Mouse (Mus musculus): ENCODE measurements around the gene Slc29a3. TPM values are rescaled to one million over a fixed set of nuclear protein-coding genes. Genes with fewer than 3 reads are reported as not detected.

Gene Slc29a3
- polyA plus RNA-seq, 1 experiment from 2014 or later = 9.6 TPM

DNA sequence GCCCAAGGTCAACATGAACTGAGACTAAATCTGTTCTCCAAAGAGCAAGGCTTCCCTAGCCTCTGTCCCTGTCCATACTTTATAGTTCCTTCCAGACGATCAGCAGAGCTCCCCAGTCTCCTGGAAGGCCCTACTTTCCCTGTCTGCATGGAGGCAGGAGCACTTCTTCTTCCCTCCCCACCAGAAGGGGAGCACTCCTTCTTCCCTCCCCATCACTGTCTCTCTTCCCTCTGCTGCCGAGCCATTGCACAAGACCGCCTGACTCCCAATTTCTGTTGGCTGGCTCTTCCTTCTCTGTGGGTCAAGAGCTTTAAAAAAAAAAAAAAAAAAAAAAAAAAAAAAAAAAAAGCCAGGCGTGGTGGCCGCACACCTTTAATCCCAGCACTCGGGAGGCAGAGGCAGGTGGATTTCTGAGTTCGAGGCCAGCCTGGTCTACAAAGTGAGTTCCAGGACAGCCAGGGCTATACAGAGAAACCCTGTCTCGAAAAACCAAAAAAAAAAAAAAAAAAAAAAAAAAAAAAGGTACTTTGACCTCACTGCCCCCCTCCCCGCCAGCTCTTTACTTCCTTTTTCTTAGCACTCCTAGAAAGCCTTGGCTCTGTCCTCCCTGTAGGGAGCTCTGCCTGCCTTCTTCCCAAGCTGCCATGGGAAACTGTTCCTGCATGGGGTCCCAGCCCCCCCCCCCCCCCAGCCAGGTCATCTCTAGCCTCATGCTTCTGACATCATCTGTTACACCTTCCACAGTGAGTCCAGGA, 14.5 kb downstream of the Slc29a3 start:
- no peak overlapping the region for H3K4me3 ChIP-seq (replicated peaks)
- no peaks in the 10 kb centered on the region for H3K4me1 ChIP-seq
- no peak overlapping the region for H3K9ac ChIP-seq
- H3K27ac ChIP-seq = no peak overlapping the region
- H3K4me2 ChIP-seq = no peak overlapping the region
- ATAC-seq (ENCODE audit: low FRiP score) = no peak
- 0 out of 2 replicates have a peak, but pooled peaks cover 4% of the 10 kb centered on the region for H3K36me3 ChIP-seq (replicated peaks)
- 81% methylated on average over 4 of the region's 9 CpGs for WGBS
- H3K27me3 ChIP-seq = peaks cover 17% of the 10 kb centered on the region
- no peaks in the 10 kb centered on the region for H3K9me3 ChIP-seq

DNA sequence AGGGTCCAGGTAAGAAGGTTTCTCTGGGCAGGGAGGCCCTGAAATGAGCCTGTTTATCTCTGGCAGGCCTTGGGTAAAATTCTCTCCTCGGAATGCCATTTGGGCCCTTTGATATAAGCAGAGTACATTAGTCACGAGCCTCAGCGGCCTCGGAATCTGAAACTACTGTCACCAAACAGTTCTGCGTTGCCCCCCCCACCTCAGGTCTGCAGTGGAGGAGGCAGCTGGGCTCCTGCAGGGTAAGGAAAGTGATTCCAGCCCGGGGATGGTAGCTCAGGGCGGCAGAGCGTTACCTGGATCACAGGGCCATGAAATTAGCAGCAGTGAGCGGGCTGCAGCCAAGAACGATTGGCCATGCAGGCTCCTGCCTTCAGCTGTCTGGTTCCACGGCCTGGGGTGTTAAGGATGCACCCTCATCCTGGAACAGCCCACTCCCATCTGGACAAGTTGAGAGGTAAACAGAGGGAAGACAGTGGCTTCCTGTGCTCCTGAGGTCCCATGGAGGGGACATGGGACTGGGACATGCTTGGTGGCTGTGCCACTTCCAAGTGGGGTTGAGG, 15.3 kb downstream of the Slc29a3 start:
- no peak for ATAC-seq (ENCODE audit: low FRiP score)
- WGBS = 75% methylated on average over 11 of the region's 11 CpGs
- Histone ChIP-seq H3K4me1 (peaks cover 5% of the 10 kb centered on the region), H3K9me3 (no peaks in the 10 kb centered on the region), H3K36me3 (replicated peaks) (0 out of 2 replicates have a peak, but pooled peaks cover 4% of the 10 kb centered on the region), H3K4me3 (replicated peaks) (no peak overlapping the region), H3K4me2 (no peak overlapping the region), H3K27ac (no peak overlapping the region), H3K9ac (no peak overlapping the region), H3K27me3 (peaks cover 21% of the 10 kb centered on the region)

DNA sequence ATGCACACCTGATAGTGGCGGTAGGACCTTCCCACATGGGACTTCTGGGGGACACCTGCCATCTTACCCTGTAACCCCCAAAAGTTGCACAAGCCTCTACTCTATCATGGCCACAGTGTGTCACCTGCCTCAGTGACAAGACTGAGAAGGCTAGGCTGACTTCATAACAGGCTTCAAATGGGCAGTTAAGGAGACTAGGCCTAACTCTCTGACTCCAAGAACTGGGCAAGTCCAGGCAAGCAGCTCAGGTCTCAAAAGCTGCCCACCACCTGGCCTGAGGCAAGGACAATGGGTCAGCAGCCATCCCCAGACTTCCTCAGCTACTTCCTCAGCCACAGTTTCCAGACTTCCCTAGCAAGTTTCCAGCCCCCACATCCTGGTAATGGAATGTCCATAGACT, 16.9 kb downstream of the Slc29a3 start:
- no peaks in the 10 kb centered on the region for H3K9me3 ChIP-seq
- 100% methylated on average over 1 of the region's 1 CpGs for WGBS
- H3K4me3 ChIP-seq (replicated peaks) = no peak overlapping the region
- H3K4me2 ChIP-seq = no peak overlapping the region
- 0 out of 2 replicates have a peak, but pooled peaks cover 4% of the 10 kb centered on the region for H3K36me3 ChIP-seq (replicated peaks)
- peaks cover 26% of the 10 kb centered on the region for H3K27me3 ChIP-seq
- ATAC-seq (ENCODE audit: low FRiP score) = no peak
- no peak overlapping the region for H3K9ac ChIP-seq
- H3K27ac ChIP-seq = no peak overlapping the region
- H3K4me1 ChIP-seq = peaks cover 17% of the 10 kb centered on the region

DNA sequence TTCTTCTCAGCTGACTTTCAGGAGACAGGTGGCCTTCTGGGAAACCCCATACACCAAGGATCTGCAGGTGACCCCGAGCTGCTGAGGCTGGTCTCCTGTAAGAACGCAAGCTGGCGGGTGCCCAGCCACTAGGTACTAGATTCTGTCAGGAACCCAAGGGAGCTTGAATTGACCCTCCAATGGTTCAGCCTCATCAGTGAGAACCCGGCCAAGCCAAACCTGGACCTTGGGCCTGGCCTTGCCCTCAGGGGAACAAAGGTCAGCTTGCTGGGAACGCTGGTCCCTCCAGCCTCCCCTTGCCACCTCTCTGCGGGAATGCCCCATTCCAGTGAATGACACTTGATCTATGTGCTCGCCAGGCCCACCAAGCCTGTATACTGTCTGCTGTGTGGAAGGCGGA, 19.1 kb downstream of the Slc29a3 start:
- Histone ChIP-seq H3K4me2 (no peak overlapping the region), H3K4me3 (replicated peaks) (no peak overlapping the region), H3K27me3 (peaks cover 42% of the 10 kb centered on the region), H3K4me1 (peaks cover 17% of the 10 kb centered on the region), H3K9me3 (no peaks in the 10 kb centered on the region), H3K36me3 (replicated peaks) (0 out of 2 replicates have a peak, but pooled peaks cover 4% of the 10 kb centered on the region), H3K27ac (no peak overlapping the region), H3K9ac (no peak overlapping the region)
- 87% methylated on average over 8 of the region's 8 CpGs for WGBS
- ATAC-seq (ENCODE audit: low FRiP score) = no peak

DNA sequence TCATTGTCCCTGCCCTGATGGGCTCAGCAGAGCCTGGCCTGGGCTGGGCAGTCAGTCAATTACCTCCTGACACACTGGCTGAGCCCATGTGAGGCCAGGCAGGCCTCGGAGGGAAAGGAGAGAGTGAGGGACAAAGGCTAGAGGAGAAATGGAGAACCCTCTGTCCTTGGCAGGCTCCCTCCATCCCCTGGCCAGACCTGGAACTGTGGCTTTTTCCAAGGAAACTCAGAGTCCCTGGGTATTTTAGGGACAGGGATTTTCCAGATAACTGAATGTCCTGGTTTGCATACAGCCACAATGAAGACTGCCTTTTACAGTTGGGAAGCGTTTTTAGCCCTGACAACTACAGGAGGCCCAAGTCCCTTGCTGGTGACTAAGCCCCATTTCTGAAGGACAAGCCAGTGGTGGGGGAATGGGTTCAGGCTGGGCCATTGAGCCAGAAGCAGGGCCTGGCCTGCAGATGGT, 20.2 kb downstream of the Slc29a3 start:
- Histone ChIP-seq H3K4me1 (peaks cover 21% of the 10 kb centered on the region), H3K27me3 (peaks cover 42% of the 10 kb centered on the region), H3K4me2 (no peak overlapping the region), H3K9me3 (no peaks in the 10 kb centered on the region), H3K27ac (peak overlapping the region; percentile 53), H3K9ac (no peak overlapping the region), H3K36me3 (replicated peaks) (0 out of 2 replicates have a peak, but pooled peaks cover 4% of the 10 kb centered on the region), H3K4me3 (replicated peaks) (no peak overlapping the region)
- no peak for ATAC-seq (ENCODE audit: low FRiP score)
- 23% methylated on average over 2 of the region's 2 CpGs for WGBS

DNA sequence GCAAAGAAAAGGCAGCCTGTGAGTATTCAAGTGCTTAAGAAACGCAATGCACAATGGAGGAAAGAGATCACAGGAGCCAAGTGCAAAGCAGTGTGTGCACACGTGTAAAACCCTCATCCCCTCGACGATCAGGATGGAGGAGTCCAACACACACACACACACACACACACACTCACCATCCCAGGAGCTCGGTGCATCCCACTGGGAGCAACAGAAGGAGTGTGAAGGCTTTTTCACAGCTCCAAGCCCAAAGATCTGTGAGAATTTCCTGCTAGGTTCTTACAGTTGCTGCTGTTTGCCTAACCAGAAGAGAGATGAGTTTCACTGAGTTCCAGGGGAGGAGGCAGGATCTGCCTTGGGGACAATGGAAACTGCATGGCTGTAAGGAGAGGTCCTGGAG, 20.9 kb downstream of the Slc29a3 start:
- Histone ChIP-seq H3K4me1 (peaks cover 25% of the 10 kb centered on the region), H3K27me3 (peaks cover 42% of the 10 kb centered on the region), H3K4me2 (no peak overlapping the region), H3K9ac (no peak overlapping the region), H3K4me3 (replicated peaks) (no peak overlapping the region), H3K27ac (peak overlapping the region; percentile 53; the same call in 1 of the 2 replicates), H3K9me3 (no peaks in the 10 kb centered on the region), H3K36me3 (replicated peaks) (0 out of 2 replicates have a peak, but pooled peaks cover 3% of the 10 kb centered on the region)
- ATAC-seq (ENCODE audit: low FRiP score) = no peak
- 9% methylated on average over 5 of the region's 5 CpGs for WGBS

DNA sequence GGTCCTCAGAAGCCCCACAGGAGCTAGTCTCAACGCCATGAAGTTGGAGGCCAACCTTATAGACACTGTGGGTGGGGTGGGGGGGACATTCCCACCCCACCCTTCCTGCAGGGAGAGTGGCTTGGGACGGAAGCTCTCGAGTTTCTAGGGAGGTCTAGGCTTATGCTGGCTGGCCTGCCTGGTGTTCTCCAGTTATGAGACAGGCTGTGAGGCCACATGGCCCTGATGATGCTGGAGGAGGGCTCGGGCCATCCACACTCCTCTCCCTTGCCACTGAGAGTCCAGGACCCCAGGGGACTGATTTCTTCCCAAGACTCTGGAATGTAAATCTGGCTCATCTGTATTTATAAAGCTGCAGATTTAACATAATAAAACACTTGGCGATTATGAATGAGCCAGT, 25.3 kb downstream of the Slc29a3 start:
- H3K4me3 ChIP-seq (replicated peaks) = no peak overlapping the region
- H3K4me2 ChIP-seq = no peak overlapping the region
- ATAC-seq (ENCODE audit: low FRiP score) = no peak
- no peak overlapping the region for H3K9ac ChIP-seq
- WGBS = 37% methylated on average over 5 of the region's 5 CpGs
- peaks cover 21% of the 10 kb centered on the region for H3K27me3 ChIP-seq
- H3K9me3 ChIP-seq = no peaks in the 10 kb centered on the region
- no peaks in the 10 kb centered on the region for H3K36me3 ChIP-seq (replicated peaks)
- H3K4me1 ChIP-seq = peaks cover 21% of the 10 kb centered on the region
- no peak overlapping the region for H3K27ac ChIP-seq

DNA sequence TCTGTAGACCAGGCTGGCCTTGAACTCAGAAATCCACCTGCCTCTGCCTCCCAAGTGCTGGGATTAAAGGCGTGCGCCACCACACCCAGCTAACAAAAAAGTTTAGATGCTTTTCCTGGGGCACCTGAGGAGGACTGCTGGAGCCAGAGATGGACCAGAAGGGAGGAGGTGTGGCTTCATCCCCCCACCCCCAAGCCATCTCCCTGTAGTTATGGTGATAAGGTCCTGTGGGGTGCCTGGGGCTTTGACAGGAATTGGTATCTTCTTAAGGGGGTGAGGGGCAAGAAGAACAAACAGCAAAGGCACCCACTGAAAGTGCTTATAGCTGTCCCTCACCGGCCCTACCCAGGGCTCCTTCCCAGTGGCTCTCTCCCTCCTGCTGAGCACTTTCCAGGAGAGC, 25.7 kb downstream of the Slc29a3 start:
- ATAC-seq (ENCODE audit: low FRiP score) = no peak
- Histone ChIP-seq H3K27ac (no peak overlapping the region), H3K9ac (no peak overlapping the region), H3K4me2 (no peak overlapping the region), H3K9me3 (no peaks in the 10 kb centered on the region), H3K36me3 (replicated peaks) (no peaks in the 10 kb centered on the region), H3K27me3 (peaks cover 18% of the 10 kb centered on the region), H3K4me3 (replicated peaks) (no peak overlapping the region), H3K4me1 (peaks cover 19% of the 10 kb centered on the region)
- WGBS = 71% methylated on average over 3 of the region's 3 CpGs

DNA sequence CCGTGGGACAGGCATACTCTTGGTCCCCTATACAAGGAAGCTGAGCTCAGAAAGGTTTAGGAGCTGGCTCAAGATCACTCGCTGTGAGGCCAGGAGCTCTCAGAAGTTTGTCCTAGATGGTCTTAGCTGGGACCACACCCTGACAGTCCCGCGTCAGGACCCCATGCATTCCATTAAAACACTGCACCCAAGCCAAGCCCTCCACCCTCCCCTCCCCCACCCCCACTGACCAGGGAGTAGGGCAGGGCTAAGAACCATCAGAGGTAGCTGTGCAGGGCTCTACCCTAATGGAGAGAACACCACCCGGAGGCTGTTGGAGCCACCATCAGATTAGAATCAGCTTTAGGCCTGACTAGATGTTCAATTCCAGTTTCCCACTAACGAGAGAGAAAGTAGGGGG, 28.1 kb downstream of the Slc29a3 start:
- H3K4me2 ChIP-seq = no peak overlapping the region
- H3K36me3 ChIP-seq (replicated peaks) = no peaks in the 10 kb centered on the region
- no peak overlapping the region for H3K9ac ChIP-seq
- 75% methylated on average over 6 of the region's 6 CpGs for WGBS
- H3K4me1 ChIP-seq = peaks cover 22% of the 10 kb centered on the region
- no peaks in the 10 kb centered on the region for H3K9me3 ChIP-seq
- peaks cover 7% of the 10 kb centered on the region; the same call in 1 of the 2 replicates for H3K27me3 ChIP-seq
- no peak for ATAC-seq (ENCODE audit: low FRiP score)
- no peak overlapping the region for H3K4me3 ChIP-seq (replicated peaks)
- no peak overlapping the region for H3K27ac ChIP-seq

DNA sequence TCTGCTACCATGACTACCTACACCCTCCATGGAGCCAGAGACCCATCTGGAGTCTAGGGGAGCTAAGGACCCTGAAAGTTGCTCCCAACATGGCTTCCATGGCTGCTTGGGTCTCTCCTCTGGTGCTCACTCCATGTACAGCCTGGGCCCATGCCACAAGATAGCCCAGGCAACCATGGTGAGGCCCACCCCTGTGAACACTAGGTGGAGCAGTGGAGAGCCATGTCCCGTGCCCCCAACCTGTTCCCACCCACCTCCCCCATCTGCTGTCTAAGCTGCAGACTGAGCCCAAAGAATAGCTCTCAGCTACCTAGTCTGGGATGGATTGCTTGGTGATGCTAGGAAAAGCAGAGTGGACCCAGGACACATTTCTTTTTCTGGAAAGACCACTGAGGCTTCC, 29.2 kb downstream of the Slc29a3 start:
- Histone ChIP-seq H3K27ac (no peak overlapping the region), H3K27me3 (no peaks in the 10 kb centered on the region; the same call in 1 of the 2 replicates), H3K4me2 (no peak overlapping the region), H3K4me3 (replicated peaks) (no peak overlapping the region), H3K9ac (no peak overlapping the region), H3K4me1 (peaks cover 22% of the 10 kb centered on the region), H3K9me3 (no peaks in the 10 kb centered on the region), H3K36me3 (replicated peaks) (no peaks in the 10 kb centered on the region)
- WGBS = 42% methylated on average over 1 of the region's 1 CpGs
- ATAC-seq (ENCODE audit: low FRiP score) = no peak

DNA sequence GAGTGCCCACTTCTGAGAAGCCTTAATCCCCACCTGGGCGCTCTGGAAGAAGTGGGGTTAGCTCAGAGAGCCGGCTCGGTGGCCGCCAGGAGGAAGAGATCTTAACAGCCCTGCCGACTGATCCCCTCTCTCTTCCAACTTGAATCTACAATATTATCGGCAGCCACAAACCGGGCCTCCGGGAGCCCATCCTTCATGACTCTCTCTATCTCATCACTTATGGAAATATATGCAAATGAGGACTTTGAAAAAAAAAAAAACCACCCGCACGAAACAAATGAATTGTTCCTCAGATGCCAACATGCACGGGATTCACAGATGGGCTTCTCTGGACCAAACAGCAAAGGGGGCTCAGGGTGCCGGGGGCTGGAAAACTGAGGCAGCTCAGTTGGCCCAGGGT, 31.0 kb downstream of the Slc29a3 start:
- Histone ChIP-seq H3K27me3 (no peaks in the 10 kb centered on the region; the same call in 1 of the 2 replicates), H3K27ac (no peak overlapping the region), H3K36me3 (replicated peaks) (no peaks in the 10 kb centered on the region), H3K9me3 (no peaks in the 10 kb centered on the region), H3K4me1 (peaks cover 14% of the 10 kb centered on the region; the same call in 1 of the 2 replicates), H3K9ac (no peak overlapping the region), H3K4me2 (0 out of 2 replicates have a peak overlapping the region, but pooled peaks have one; percentile 4), H3K4me3 (replicated peaks) (no peak overlapping the region)
- WGBS = 30% methylated on average over 12 of the region's 12 CpGs
- no peak for ATAC-seq (ENCODE audit: low FRiP score)

DNA sequence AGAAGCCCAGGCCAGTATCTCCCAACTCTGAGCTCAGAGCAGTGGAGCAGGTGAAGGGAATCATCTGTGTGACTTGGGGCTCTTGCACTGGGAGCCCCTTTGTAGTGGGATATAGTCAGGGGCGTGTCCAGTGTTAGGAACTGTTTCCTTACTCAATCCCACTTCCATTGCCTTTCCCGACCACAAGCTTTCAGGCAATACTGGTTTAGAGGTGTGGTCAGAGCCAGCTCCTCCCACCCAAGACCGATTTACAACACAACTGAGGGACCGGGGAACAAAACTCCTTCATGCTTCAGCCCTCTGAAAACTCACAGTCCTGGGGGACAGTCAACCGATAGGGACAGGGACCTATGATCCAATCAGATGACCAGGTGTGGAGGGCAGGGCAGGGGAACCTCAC, 32.1 kb downstream of the Slc29a3 start:
- no peak overlapping the region for H3K4me3 ChIP-seq (replicated peaks)
- no peak overlapping the region for H3K4me2 ChIP-seq
- no peak for ATAC-seq (ENCODE audit: low FRiP score)
- peaks cover 14% of the 10 kb centered on the region; the same call in 1 of the 2 replicates for H3K4me1 ChIP-seq
- no peaks in the 10 kb centered on the region; the same call in 1 of the 2 replicates for H3K27me3 ChIP-seq
- no peak overlapping the region for H3K27ac ChIP-seq
- H3K9ac ChIP-seq = no peak overlapping the region
- no peaks in the 10 kb centered on the region for H3K9me3 ChIP-seq
- WGBS = 75% methylated on average over 5 of the region's 5 CpGs
- H3K36me3 ChIP-seq (replicated peaks) = peaks cover 8% of the 10 kb centered on the region

All from forebrain, embryonic 12.5 days (tissue).